Mouse (Mus musculus): ENCODE data around the gene Gm4969. TPM values are rescaled to one million over a fixed set of nuclear protein-coding genes. Genes with fewer than 3 reads are reported as not detected.

Gene Gm4969
- total RNA-seq (2021) (not detected), polyA plus RNA-seq (2012; rRNA removed) (0.09 TPM in 1 of 2 replicates, not detected in the other)
- long read RNA-seq: 0 reads

DNA sequence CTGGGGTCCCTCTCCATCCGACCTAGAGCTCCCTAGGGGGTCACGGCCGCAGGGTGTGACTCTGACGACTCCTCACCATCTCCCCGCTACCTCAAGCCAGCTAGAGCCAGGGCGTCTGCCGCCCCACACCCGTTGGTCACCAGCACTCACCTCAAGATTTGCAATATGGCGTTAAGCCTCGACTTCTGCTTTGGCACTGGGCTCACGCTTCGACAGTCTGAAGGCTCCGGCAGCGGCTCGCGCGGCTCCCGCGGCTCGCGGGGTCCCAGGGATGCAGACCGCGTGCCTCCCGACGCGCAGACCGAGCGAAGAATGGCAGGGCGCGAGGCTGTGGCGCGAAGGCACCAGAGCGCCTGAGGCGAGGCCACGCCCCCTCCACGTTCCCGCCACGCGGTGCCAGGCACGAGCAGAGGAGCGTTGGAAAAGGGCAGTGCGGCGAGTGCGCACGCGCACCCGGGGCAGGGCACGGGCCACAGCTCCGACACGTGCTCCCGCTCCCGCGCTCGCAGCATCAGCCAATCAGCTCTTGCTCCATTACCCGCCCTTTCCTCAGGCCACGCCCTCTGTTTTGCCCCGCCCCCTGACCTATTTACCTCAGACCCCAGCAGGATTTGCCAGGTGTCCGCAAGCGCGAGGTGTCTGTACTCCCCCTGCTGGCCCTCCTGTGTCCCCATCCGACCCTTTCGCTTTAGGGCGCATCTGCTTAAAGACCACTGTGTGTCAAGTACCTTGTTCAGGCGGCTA, at the start of gene Gm4969:
Gene Gm4969 (minus strand): TSS at position 341 of the 744 bp plus-strand sequence.
- no peak within 1 kb of the TSS for H3K27ac ChIP-seq
- peaks cover 5% of the 10 kb centered on the region for H3K79me2 ChIP-seq (replicated peaks; ENCODE audit: control insufficient read depth, insufficient read depth, low read length)
- TF ChIP-seq EP300 (IDR thresholded peaks at IDR 0.05; ENCODE audit: insufficient read depth, low read depth, low read length) (no peak), CTCF (IDR thresholded peaks at IDR 0.05) (peak; percentile 40), POLR2A (IDR thresholded peaks at IDR 0.05; ENCODE audit: insufficient read depth, low read depth, low read length) (no peak)
- H3K36me3 ChIP-seq (ENCODE audit: control insufficient read depth, insufficient read depth, low read length): no peaks in the 10 kb centered on the region; the same call in 1 of the 2 replicates
- H3K4me3 ChIP-seq: peak within 1 kb of the TSS; percentile 26
- no peak within 1 kb of the TSS for H3K9ac ChIP-seq (ENCODE audit: low read depth, low read length)
- intact Hi-C loops (cut with DNase I): no loop called here
- H3K4me1 ChIP-seq (ENCODE audit: control insufficient read depth, insufficient read depth, low read length): peaks cover 4% of the 10 kb centered on the region
- H3K27me3 ChIP-seq (ENCODE audit: control insufficient read depth, insufficient read depth, low read length): no peaks in the 10 kb centered on the region
- 20% methylated on average over 64 of the region's 64 CpGs for WGBS
- peak; percentile 57 to 60 for DNase-seq

DNA sequence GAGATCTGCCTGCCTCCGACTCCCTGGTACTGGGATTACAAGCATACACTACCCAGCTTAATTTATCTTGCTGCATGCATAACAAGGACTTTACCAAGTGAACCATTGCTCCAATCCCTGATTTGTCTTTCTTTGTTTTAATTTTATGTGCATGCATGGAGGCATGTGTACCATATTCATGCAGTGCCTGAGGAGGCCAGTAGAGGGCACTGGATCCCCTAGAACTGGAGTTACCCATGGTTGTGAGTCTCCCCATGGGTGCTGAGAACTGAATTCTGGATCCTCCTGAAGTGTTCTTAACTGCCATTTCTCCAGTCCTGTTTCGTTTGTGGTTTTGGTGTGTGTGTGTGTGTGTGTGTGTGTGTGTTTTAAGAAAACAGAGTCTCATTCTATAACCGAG, 48.8 kb upstream of the Gm4969 start:
- no peaks in the 10 kb centered on the region for H3K36me3 ChIP-seq (ENCODE audit: control insufficient read depth, insufficient read depth, low read length)
- intact Hi-C loops (cut with DNase I): no loop called here
- no peak for DNase-seq
- H3K27ac ChIP-seq: no peak overlapping the region
- H3K9ac ChIP-seq (ENCODE audit: low read depth, low read length): no peak overlapping the region
- no peak overlapping the region for H3K4me3 ChIP-seq
- H3K4me1 ChIP-seq (ENCODE audit: control insufficient read depth, insufficient read depth, low read length): peaks cover 8% of the 10 kb centered on the region
- 0 out of 2 replicates have a peak, but pooled peaks have one; percentile 19 for TF ChIP-seq CTCF (IDR thresholded peaks at IDR 0.05)
- TF ChIP-seq EP300 (IDR thresholded peaks at IDR 0.05; ENCODE audit: insufficient read depth, low read depth, low read length): no peak
- H3K79me2 ChIP-seq (replicated peaks; ENCODE audit: control insufficient read depth, insufficient read depth, low read length): no peaks in the 10 kb centered on the region
- H3K27me3 ChIP-seq (ENCODE audit: control insufficient read depth, insufficient read depth, low read length): no peaks in the 10 kb centered on the region; the same call in 1 of the 2 replicates
- WGBS: 70% methylated on average over 3 of the region's 3 CpGs

DNA sequence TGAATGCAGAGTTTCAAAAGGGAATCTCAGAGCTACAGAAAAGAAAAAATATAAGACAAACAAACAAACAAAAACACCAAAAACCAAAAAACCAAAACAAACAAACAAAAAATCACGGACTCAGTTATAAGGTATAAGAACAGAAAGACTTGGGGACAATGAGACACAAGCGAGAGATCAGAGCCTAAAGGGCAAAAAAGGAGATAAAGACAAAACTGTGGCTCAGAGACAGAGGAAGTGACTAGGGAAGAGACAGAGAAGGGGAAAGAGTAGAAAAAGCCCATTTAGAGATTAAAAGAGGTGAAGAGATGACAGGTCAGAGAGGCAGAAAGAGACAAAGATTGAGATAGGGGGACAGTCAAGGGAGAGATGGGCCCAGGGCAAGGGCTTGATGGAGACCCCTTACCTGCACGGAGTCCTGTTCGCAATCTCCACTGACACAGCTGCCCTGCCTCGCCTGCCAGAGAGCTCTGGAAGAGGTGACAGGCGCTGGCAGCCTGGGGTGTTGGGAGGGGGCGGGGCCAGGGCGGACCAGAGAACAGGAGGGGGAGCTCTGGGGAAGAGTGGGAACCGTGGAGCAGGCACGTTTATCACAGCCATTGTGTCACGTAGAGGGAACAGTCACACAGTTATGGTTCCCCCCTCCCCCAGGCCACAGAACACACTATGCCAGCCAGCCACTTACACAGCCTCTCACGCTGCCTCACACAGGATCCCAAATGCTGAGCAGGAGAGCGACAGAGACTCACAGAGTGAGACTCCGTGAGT, 47.7 kb upstream of the Gm4969 start, which contains the start of gene Gipr:
Gene Gipr (minus strand): TSS at position 472 of the 768 bp plus-strand sequence.
- no peaks in the 10 kb centered on the region; the same call in 1 of the 2 replicates for H3K27me3 ChIP-seq (ENCODE audit: control insufficient read depth, insufficient read depth, low read length)
- no peaks in the 10 kb centered on the region for H3K79me2 ChIP-seq (replicated peaks; ENCODE audit: control insufficient read depth, insufficient read depth, low read length)
- peak within 1 kb of the TSS; percentile 57; the same call in 1 of the 2 replicates for H3K27ac ChIP-seq
- H3K4me3 ChIP-seq: no peak within 1 kb of the TSS
- 12% methylated on average over 14 of the region's 14 CpGs for WGBS
- peak; percentile 45 to 56 for DNase-seq
- no peak for TF ChIP-seq POLR2A (IDR thresholded peaks at IDR 0.05; ENCODE audit: insufficient read depth, low read depth, low read length)
- no peak for TF ChIP-seq CTCF (IDR thresholded peaks at IDR 0.05)
- no peak for TF ChIP-seq EP300 (IDR thresholded peaks at IDR 0.05; ENCODE audit: insufficient read depth, low read depth, low read length)
- H3K36me3 ChIP-seq (ENCODE audit: control insufficient read depth, insufficient read depth, low read length): no peaks in the 10 kb centered on the region
- peak within 1 kb of the TSS; percentile 59 for H3K9ac ChIP-seq (ENCODE audit: low read depth, low read length)
- intact Hi-C loops (cut with DNase I): no loop called here
- peaks cover 8% of the 10 kb centered on the region for H3K4me1 ChIP-seq (ENCODE audit: control insufficient read depth, insufficient read depth, low read length)

DNA sequence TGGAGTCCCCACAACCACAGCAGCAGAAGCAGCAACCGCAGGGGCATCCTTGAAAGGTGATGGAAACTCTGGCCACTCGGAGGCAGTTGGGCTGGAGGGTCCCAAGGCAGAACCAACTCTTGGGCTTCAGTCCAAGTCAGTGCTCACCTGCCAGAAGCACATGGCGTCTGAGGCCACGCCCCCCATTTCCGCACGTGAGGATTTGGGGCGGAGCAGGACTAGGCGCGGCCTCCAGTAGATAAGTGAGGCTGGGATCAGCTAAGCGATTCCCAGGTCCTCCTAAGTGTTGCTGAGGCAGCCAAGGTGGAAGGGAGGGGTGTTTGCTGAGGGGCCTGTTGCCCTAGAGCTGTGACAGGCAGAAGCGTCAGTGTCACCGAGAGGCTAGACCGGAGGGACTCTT, 46.8 kb upstream of the Gm4969 start:
- no peak overlapping the region for H3K27ac ChIP-seq
- H3K27me3 ChIP-seq (ENCODE audit: control insufficient read depth, insufficient read depth, low read length): no peaks in the 10 kb centered on the region; the same call in 1 of the 2 replicates
- H3K36me3 ChIP-seq (ENCODE audit: control insufficient read depth, insufficient read depth, low read length): no peaks in the 10 kb centered on the region
- 16% methylated on average over 13 of the region's 13 CpGs for WGBS
- peaks cover 4% of the 10 kb centered on the region for H3K4me1 ChIP-seq (ENCODE audit: control insufficient read depth, insufficient read depth, low read length)
- intact Hi-C loops (cut with DNase I): no loop called here
- TF ChIP-seq POLR2A (IDR thresholded peaks at IDR 0.05; ENCODE audit: insufficient read depth, low read depth, low read length): no peak
- no peak for TF ChIP-seq CTCF (IDR thresholded peaks at IDR 0.05)
- no peak for TF ChIP-seq EP300 (IDR thresholded peaks at IDR 0.05; ENCODE audit: insufficient read depth, low read depth, low read length)
- DNase-seq: no peak
- H3K79me2 ChIP-seq (replicated peaks; ENCODE audit: control insufficient read depth, insufficient read depth, low read length): no peaks in the 10 kb centered on the region
- no peak overlapping the region for H3K4me3 ChIP-seq
- no peak overlapping the region for H3K9ac ChIP-seq (ENCODE audit: low read depth, low read length)

DNA sequence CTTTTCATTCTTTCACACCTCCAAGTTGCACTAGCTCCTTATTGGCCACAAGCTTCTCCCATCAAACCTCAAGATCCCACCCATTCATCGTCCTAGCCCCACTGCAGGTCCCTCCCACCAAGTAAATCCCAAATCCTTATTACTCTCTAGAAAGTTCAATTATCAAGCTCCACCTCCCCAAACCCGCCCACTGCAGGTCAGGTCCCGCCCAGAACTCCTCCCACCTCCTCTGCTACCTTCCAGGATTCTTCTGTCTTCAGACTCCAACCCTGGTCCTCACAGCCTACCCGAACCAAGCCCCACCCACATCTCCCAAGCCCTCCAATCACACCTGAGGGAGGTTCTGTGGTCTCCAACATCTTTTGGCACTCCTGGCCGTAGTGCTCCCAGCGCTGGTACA, 46.0 kb upstream of the Gm4969 start:
- WGBS: 17% methylated on average over 6 of the region's 6 CpGs
- no peak for DNase-seq
- Histone ChIP-seq H3K9ac (ENCODE audit: low read depth, low read length) (no peak overlapping the region), H3K27ac (no peak overlapping the region), H3K36me3 (ENCODE audit: control insufficient read depth, insufficient read depth, low read length) (no peaks in the 10 kb centered on the region), H3K4me1 (ENCODE audit: control insufficient read depth, insufficient read depth, low read length) (peaks cover 3% of the 10 kb centered on the region; the same call in 1 of the 2 replicates), H3K4me3 (no peak overlapping the region), H3K27me3 (ENCODE audit: control insufficient read depth, insufficient read depth, low read length) (peaks cover 2% of the 10 kb centered on the region; the same call in 1 of the 2 replicates), H3K79me2 (replicated peaks; ENCODE audit: control insufficient read depth, insufficient read depth, low read length) (no peaks in the 10 kb centered on the region)
- TF ChIP-seq POLR2A (IDR thresholded peaks at IDR 0.05; ENCODE audit: insufficient read depth, low read depth, low read length) (no peak), EP300 (IDR thresholded peaks at IDR 0.05; ENCODE audit: insufficient read depth, low read depth, low read length) (no peak), CTCF (IDR thresholded peaks at IDR 0.05) (no peak)
- intact Hi-C loops (cut with DNase I): no loop called here
